Mouse (Mus musculus): ENCODE results near the gene Gse1. TPM values are rescaled to one million over a fixed set of nuclear protein-coding genes. Genes with fewer than 3 reads are reported as not detected.

Gse1 gene
- polyA plus RNA-seq, 1 experiment from 2014 or later, result 6.9 TPM

DNA sequence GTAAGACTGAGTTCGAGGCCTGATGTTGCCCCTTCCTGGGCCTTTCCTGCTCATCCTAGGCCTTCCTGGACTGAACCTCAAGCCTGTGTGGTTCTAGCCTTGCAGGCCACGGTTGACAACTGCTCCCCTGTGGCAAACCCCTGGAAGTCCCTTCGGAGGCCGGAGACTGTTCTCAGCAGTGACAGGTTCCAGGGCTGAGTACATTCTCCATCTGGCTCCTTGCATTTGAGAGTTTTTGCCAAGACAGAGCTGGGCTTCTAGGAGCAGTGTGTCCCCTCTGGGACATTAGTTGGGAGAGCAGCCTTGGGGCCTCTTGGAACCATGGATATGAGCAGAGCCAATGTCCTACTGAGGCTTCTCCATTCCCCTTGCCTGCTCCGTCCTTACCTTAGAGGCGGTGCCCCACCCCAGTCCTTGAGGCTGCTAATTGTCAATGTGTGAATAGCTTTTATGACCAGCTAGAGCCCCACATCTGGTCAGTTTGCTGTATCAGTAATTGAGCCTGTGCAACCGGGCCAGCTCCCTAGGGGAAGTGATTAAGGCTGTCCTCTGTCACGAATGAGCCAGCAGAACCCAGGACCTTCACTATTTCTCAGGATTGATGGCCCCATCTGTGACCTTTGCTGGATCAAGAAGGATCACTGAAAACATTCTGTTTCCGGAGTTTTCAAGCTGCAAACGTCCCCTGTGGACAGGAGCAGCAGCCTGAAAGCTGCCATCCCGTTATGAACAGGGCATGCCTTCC, 289.6 kb downstream of the Gse1 start:
- H3K4me1 ChIP-seq (ENCODE audit: control insufficient read depth, insufficient read depth, low read length), result peaks cover 67% of the 10 kb centered on the region
- no peak for ATAC-seq (ENCODE audit: insufficient read depth, low FRiP score)

DNA sequence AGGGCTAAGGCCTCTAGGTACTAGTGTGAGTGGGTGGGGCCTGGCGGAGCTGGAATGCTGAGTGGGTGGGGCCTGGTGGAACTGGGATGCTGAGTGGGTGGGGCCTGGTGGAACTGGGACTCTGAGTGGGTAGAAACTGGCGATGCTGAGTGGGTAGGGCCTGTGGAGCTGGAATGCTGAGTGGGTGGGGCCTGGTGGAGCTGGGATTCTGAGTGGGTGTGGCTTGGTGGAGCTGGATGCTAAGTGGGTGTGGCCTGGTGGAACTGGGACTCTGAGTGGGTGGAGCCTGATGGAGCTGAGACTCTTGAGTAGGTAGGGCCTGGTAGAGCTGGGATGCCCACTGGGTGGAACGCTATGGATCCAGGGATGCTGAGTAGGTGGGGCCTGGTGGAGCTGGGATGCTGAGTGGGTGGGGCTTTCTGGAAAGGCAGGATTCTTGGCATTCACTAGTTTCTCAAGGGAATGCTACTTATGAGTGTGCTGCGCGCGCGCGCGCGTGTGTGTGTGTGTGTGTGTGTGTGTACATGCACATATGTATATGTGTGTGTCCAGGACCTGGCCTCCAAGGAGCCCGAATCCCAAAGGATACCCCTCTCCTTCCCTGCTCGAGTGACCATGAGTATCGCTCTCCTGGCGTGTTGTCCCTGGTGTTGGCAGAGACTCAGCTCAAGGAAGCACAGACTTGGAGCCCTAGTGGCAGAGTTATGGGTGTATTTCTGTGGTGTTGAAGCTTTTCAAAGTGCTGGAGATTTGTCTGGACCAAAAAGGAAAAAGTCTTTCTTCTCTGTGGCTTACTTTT, 290.7 kb downstream of the Gse1 start:
- peak; percentile 18; the same call in 1 of the 2 replicates for ATAC-seq (ENCODE audit: insufficient read depth, low FRiP score)

More for the DNA sequence above, 289.6 kb downstream of the Gse1 start:
- whole genome bisulfite sequencing, result 41% methylated on average over 11 of the region's 11 CpGs
- H3K4me2 ChIP-seq (ENCODE audit: low read depth, low read length), result no peak overlapping the region
- no peak overlapping the region for H3K4me3 ChIP-seq (replicated peaks; ENCODE audit: low read length)
- no peaks in the 10 kb centered on the region for H3K27me3 ChIP-seq (ENCODE audit: control insufficient read depth, insufficient read depth, low read length)
- no peaks in the 10 kb centered on the region for H3K36me3 ChIP-seq (ENCODE audit: control insufficient read depth, insufficient read depth, low read length)
- no peaks in the 10 kb centered on the region for H3K9me3 ChIP-seq (replicated peaks; ENCODE audit: control insufficient read depth, low read length)
- no peak overlapping the region for H3K9ac ChIP-seq (ENCODE audit: low read length)
- peak overlapping the region; percentile 49; the same call in 1 of the 2 replicates for H3K27ac ChIP-seq (ENCODE audit: low read length)

DNA sequence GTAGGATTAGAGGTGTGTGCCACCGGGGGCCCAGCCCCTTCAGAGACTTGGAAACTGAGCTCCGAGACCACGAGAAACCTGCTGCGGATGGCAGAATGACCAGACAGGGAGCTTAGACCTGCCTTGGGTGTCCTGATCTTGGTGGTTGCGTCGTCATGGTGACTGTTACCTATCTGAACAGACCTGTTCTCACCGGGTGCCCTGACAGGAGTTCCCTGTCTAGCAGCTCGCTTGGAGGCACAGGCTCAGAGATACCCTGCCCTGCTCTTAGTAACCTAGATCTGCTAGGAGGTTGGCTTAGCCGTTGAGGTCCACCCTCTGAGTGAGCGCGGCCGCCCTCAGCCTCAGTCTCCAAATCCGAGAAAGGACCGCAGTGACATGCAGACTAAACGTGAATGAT, 292.0 kb downstream of the Gse1 start:
- H3K4me1 ChIP-seq (ENCODE audit: control insufficient read depth, insufficient read depth, low read length), result peaks cover 64% of the 10 kb centered on the region
- 64% methylated on average over 15 of the region's 15 CpGs for WGBS
- no peak for ATAC-seq (ENCODE audit: insufficient read depth, low FRiP score)

More for the DNA sequence above, 290.7 kb downstream of the Gse1 start:
- H3K9me3 ChIP-seq (replicated peaks; ENCODE audit: control insufficient read depth, low read length), result no peaks in the 10 kb centered on the region
- no peaks in the 10 kb centered on the region for H3K36me3 ChIP-seq (ENCODE audit: control insufficient read depth, insufficient read depth, low read length)
- peaks cover 62% of the 10 kb centered on the region for H3K4me1 ChIP-seq (ENCODE audit: control insufficient read depth, insufficient read depth, low read length)
- H3K9ac ChIP-seq (ENCODE audit: low read length), result no peak overlapping the region
- H3K4me2 ChIP-seq (ENCODE audit: low read depth, low read length), result no peak overlapping the region
- no peak overlapping the region for H3K4me3 ChIP-seq (replicated peaks; ENCODE audit: low read length)
- H3K27ac ChIP-seq (ENCODE audit: low read length), result no peak overlapping the region
- H3K27me3 ChIP-seq (ENCODE audit: control insufficient read depth, insufficient read depth, low read length), result no peaks in the 10 kb centered on the region
- WGBS, result 77% methylated on average over 14 of the region's 14 CpGs

DNA sequence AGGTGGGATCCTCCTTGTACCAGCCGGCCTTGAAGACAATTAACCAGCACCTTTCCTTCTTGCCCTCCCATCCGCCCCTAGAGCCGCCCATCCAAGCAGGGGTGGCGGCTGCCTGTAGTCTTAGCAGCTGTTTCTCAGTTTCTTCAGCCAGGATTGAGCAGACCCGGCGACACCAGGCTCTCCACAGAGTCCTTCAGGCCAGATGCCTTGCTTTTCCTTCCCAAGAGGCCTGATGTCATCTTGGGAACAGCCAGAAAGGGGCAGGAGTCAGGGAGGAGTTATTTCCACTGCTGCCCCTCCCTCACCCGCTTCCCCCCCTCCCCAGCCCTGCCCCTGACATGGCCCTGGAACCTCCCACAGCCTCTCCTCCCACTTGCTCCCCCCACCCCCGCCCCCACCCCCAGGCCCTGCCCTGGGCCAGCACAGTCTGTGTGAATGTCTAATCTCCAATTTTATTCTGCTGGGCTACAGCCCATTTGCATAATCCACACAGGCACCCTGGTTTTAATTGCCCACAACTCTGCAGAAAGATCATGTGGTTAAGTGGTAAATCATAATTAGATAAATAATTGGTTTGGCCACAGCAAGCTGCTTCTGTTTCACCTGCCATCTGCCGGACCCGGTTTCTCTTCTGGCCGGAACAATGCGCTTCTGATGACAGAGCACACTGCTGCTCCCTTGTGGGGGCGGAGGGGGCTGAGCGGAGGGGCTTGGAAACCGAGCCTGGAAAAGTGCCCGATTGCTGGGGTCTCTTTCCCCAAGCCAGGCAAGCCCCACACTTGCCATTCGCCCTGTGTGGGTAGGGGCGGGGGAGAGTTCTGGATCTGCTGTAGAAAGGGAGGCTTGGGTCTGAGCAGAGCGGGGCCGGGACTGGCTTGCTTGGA, 292.7 kb downstream of the Gse1 start:
- Histone ChIP-seq H3K9ac (ENCODE audit: low read length) (peak overlapping the region; percentile 28; the same call in 1 of the 2 replicates), H3K36me3 (ENCODE audit: control insufficient read depth, insufficient read depth, low read length) (no peaks in the 10 kb centered on the region), H3K9me3 (replicated peaks; ENCODE audit: control insufficient read depth, low read length) (no peaks in the 10 kb centered on the region), H3K4me2 (ENCODE audit: low read depth, low read length) (no peak overlapping the region), H3K27ac (ENCODE audit: low read length) (peak overlapping the region; percentile 62), H3K27me3 (ENCODE audit: control insufficient read depth, insufficient read depth, low read length) (no peaks in the 10 kb centered on the region), H3K4me1 (ENCODE audit: control insufficient read depth, insufficient read depth, low read length) (peaks cover 67% of the 10 kb centered on the region), H3K4me3 (replicated peaks; ENCODE audit: low read length) (no peak overlapping the region)
- WGBS, result 28% methylated on average over 20 of the region's 20 CpGs
- peak; percentile 51; the same call in 1 of the 2 replicates for ATAC-seq (ENCODE audit: insufficient read depth, low FRiP score)

More for the DNA sequence above, 292.0 kb downstream of the Gse1 start:
- no peak overlapping the region for H3K4me2 ChIP-seq (ENCODE audit: low read depth, low read length)
- H3K9me3 ChIP-seq (replicated peaks; ENCODE audit: control insufficient read depth, low read length), result no peaks in the 10 kb centered on the region
- no peaks in the 10 kb centered on the region for H3K36me3 ChIP-seq (ENCODE audit: control insufficient read depth, insufficient read depth, low read length)
- H3K9ac ChIP-seq (ENCODE audit: low read length), result peak overlapping the region; percentile 28; the same call in 1 of the 2 replicates
- H3K4me3 ChIP-seq (replicated peaks; ENCODE audit: low read length), result no peak overlapping the region
- H3K27me3 ChIP-seq (ENCODE audit: control insufficient read depth, insufficient read depth, low read length), result no peaks in the 10 kb centered on the region
- peak overlapping the region; percentile 62; the same call in 1 of the 2 replicates for H3K27ac ChIP-seq (ENCODE audit: low read length)

DNA sequence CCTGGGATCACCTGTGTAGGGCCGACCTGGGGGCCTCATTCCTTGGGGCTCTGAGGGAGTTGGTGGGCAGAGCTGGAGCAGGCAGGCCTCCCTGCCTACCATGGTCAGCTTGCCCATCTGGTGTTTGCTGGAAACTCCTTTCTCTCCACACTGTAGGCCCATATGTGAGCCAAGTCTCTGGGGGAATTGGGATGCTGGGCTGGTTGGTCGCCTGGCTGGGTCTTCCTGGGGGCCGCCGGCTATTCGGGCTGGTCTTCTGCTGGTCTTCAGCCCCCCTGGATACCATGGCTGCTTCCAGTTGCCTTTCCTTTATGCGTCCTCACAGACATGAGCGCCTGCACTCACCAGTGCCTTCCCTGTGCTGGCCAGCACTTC, 293.3 kb downstream of the Gse1 start:
- Histone ChIP-seq H3K4me1 (ENCODE audit: control insufficient read depth, insufficient read depth, low read length) (peaks cover 68% of the 10 kb centered on the region), H3K4me3 (replicated peaks; ENCODE audit: low read length) (no peak overlapping the region), H3K4me2 (ENCODE audit: low read depth, low read length) (no peak overlapping the region), H3K36me3 (ENCODE audit: control insufficient read depth, insufficient read depth, low read length) (no peaks in the 10 kb centered on the region), H3K9ac (ENCODE audit: low read length) (peak overlapping the region; percentile 4; the same call in 1 of the 2 replicates), H3K9me3 (replicated peaks; ENCODE audit: control insufficient read depth, low read length) (no peaks in the 10 kb centered on the region), H3K27ac (ENCODE audit: low read length) (peak overlapping the region; percentile 62), H3K27me3 (ENCODE audit: control insufficient read depth, insufficient read depth, low read length) (no peaks in the 10 kb centered on the region)
- 71% methylated on average over 7 of the region's 7 CpGs for WGBS
- no peak for ATAC-seq (ENCODE audit: insufficient read depth, low FRiP score)

DNA sequence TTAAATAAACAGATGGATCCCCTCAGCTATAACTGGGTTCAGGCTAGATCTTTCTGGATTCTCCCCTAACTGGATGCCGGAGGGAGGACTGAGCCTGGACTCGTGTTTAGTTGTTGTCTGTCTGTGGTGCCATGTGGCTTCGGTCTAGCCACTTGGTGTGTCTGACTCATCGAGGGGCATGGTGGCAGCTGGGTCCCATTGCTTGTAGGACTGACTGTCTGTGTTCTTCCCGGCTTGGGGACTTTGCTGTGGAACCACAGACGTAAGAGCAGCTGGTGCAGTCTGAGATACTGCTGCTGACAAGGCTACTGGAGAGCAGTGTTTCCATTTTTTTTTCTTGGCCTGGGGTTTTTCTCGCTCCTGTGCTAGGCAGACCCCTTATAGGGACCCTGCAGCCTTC, 295.4 kb downstream of the Gse1 start:
- no peaks in the 10 kb centered on the region for H3K9me3 ChIP-seq (replicated peaks; ENCODE audit: control insufficient read depth, low read length)
- H3K4me1 ChIP-seq (ENCODE audit: control insufficient read depth, insufficient read depth, low read length), result peaks cover 57% of the 10 kb centered on the region
- no peak overlapping the region for H3K27ac ChIP-seq (ENCODE audit: low read length)
- no peak overlapping the region for H3K4me2 ChIP-seq (ENCODE audit: low read depth, low read length)
- H3K36me3 ChIP-seq (ENCODE audit: control insufficient read depth, insufficient read depth, low read length), result no peaks in the 10 kb centered on the region
- no peak overlapping the region for H3K9ac ChIP-seq (ENCODE audit: low read length)
- no peak for ATAC-seq (ENCODE audit: insufficient read depth, low FRiP score)
- H3K27me3 ChIP-seq (ENCODE audit: control insufficient read depth, insufficient read depth, low read length), result no peaks in the 10 kb centered on the region
- WGBS, result 73% methylated on average over 7 of the region's 7 CpGs
- no peak overlapping the region for H3K4me3 ChIP-seq (replicated peaks; ENCODE audit: low read length)

DNA sequence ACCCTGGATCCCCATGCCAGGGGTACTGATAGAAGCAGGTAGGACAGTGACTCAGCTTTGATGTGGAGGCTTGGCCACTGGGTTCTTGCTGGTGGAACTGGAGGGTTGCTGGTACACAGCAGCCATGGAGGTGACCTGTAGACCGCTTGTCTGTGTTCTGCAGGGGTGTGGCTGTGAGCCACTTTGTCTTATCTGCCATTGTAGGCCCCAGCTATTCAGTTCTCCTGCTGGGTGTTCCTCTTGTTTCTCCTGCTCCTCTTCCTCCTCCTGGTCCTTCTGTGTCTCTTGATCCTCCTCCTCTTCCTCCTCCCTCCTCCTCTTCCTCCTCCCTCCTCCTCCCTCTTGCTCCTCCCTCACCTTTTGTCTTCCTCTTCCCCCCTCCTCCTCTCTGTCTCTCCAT, 296.9 kb downstream of the Gse1 start:
- ATAC-seq (ENCODE audit: insufficient read depth, low FRiP score), result no peak
- H3K4me1 ChIP-seq (ENCODE audit: control insufficient read depth, insufficient read depth, low read length), result peaks cover 50% of the 10 kb centered on the region
- 69% methylated on average over 1 of the region's 1 CpGs for WGBS

DNA sequence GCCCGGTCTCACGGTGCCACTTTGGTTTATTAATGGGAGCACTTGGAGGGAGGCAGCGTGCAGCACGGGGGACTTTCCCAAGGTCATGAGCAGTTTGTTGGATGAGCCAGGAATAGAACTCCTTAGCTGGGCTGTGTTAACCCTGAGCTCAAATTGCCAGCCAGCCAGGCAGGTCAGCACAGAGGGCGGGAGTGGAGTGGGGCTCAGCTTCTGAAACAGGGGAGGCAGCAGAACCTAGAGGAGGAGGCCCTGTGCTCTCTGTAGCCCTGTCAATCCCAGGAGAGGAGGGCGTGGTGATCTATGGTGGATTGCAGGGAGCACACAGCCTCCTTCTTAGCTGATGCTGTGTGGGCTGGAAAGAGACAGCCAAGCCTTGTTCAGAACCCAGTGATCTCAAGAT, 297.6 kb downstream of the Gse1 start:
- 32% methylated on average over 6 of the region's 6 CpGs for WGBS
- Histone ChIP-seq H3K4me3 (replicated peaks; ENCODE audit: low read length) (no peak overlapping the region), H3K9me3 (replicated peaks; ENCODE audit: control insufficient read depth, low read length) (no peaks in the 10 kb centered on the region), H3K27ac (ENCODE audit: low read length) (no peak overlapping the region), H3K4me2 (ENCODE audit: low read depth, low read length) (no peak overlapping the region), H3K36me3 (ENCODE audit: control insufficient read depth, insufficient read depth, low read length) (no peaks in the 10 kb centered on the region), H3K4me1 (ENCODE audit: control insufficient read depth, insufficient read depth, low read length) (peaks cover 43% of the 10 kb centered on the region), H3K9ac (ENCODE audit: low read length) (peak overlapping the region; percentile 46; the same call in 1 of the 2 replicates), H3K27me3 (ENCODE audit: control insufficient read depth, insufficient read depth, low read length) (no peaks in the 10 kb centered on the region)
- ATAC-seq (ENCODE audit: insufficient read depth, low FRiP score), result peak; percentile 34; the same call in 1 of the 2 replicates

More for the DNA sequence above, 296.9 kb downstream of the Gse1 start:
- Histone ChIP-seq H3K27ac (ENCODE audit: low read length) (no peak overlapping the region), H3K36me3 (ENCODE audit: control insufficient read depth, insufficient read depth, low read length) (no peaks in the 10 kb centered on the region), H3K4me3 (replicated peaks; ENCODE audit: low read length) (no peak overlapping the region), H3K9ac (ENCODE audit: low read length) (no peak overlapping the region), H3K27me3 (ENCODE audit: control insufficient read depth, insufficient read depth, low read length) (no peaks in the 10 kb centered on the region), H3K4me2 (ENCODE audit: low read depth, low read length) (no peak overlapping the region), H3K9me3 (replicated peaks; ENCODE audit: control insufficient read depth, low read length) (no peaks in the 10 kb centered on the region)

All from stomach, embryonic 16.5 days (tissue).